Mouse (Mus musculus): Measurements from ENCODE around the gene Vat1l. TPM values are rescaled to one million over a fixed set of nuclear protein-coding genes. Genes with fewer than 3 reads are reported as not detected.

Gene Vat1l
- total RNA-seq, 2 experiments from 2014 or later, result 13.1 to 16.6 TPM

DNA sequence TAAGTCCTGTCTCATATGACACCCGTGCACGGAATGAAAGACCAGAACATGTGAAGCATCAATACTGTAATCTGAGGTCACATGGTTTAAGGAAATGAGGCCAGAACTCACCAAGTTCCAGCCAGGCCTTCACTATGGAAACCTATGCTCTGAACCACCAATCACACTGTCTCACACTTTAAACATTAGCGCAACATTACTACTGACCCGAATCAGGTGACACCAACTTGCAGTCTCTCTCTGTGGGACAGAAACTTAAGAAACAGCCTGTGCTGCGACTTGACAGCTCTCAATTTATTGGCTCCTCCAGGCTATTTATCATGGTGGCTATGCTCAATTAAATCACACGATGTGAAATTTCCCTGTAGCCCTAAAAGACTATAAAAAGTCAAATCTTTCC, 169.0 kb downstream of the Vat1l start:
- DNase-seq (ENCODE audit: low spot score in 2 of 2), result no peak
- TF ChIP-seq CTCF (conservative IDR thresholded peaks at IDR 0.05), result no peak
- H3K27ac ChIP-seq, result no peak overlapping the region
- no peak overlapping the region for H3K4me3 ChIP-seq

DNA sequence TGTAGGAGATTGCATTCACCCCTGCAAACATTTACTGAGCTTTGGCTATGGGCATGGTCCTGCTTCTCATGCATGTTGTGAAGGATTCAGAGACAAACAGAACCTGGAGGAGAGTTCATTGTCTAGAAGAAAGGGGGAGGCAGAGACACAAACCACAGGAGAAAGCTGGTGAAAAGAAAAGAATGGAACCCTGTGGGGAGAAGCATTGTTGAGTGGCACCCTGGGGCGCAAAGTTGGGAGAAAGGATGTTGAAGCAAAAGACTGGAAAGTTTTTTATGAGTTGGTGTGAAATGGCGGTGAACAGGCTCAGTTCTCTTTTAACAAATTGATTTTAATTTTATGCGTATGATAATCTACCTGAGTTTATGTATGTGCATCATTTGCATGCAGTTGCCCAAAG, 178.8 kb downstream of the Vat1l start:
- no peak for TF ChIP-seq CTCF (conservative IDR thresholded peaks at IDR 0.05)

DNA sequence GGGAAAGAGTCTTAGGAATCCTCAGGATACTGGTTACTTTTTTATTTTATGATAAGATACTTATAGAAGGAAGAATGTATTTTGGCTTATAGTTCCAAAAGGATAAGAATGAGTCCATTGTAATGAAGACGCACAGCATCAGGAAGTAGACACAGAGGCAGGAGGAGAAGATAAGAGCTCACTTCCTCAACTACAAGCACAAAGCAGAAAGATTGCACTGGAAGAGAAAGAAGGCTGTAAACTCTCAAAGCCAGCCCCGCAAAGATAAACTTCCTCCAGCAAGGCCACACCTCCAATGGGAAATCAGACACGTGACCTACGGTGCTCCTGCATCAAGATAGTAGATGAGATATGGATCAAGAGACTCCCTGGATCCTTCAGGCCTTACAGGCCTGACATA, 182.1 kb downstream of the Vat1l start:
- no peak for TF ChIP-seq CTCF (conservative IDR thresholded peaks at IDR 0.05)
- no peak for DNase-seq (ENCODE audit: low spot score in 2 of 2)
- Histone ChIP-seq H3K4me3 (no peak overlapping the region), H3K27ac (no peak overlapping the region)

More for the DNA sequence above, 178.8 kb downstream of the Vat1l start:
- no peak for DNase-seq (ENCODE audit: low spot score in 2 of 2)
- no peak overlapping the region for H3K4me3 ChIP-seq
- no peak overlapping the region for H3K27ac ChIP-seq

DNA sequence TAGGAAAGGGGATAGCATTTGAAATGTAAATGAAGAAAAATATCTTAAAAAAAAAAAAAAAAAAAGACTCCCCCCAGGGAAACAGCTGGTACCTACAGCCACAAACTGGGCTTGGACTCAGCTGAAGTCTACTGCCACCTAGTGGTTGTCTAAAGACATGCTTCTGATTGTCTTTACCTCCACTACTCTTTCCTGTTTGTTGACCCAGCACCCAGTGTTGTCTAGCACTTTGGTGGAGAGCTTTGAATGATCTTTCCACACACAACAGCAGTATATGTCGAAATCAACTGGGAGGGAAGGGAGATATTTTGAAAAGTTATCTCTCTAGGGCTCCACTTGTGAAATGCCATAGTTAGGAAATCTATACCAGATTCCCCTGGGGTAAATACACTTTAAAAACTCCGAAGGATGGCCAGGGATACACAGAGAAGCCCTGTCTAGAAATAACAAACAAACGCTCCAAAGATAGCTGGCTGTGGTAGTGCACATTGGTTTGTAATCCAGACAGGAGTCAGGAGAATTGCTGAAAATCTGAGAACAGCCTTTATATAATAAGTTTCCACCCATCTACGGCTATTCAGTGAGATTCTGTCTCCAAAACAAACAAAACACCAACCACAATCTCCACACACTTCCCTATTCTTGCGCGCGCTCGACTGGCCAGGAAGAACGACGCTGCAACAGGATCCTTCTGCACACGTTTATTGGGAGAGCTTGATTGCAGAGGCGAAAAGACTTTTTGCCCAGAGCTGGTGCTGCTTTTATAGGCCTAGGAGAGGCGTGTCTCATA, 185.2 kb downstream of the Vat1l start:
- no peak overlapping the region for H3K27ac ChIP-seq
- no peak overlapping the region for H3K4me3 ChIP-seq
- peak; percentile 77 for TF ChIP-seq CTCF (conservative IDR thresholded peaks at IDR 0.05)
- no peak for DNase-seq (ENCODE audit: low spot score in 2 of 2)

DNA sequence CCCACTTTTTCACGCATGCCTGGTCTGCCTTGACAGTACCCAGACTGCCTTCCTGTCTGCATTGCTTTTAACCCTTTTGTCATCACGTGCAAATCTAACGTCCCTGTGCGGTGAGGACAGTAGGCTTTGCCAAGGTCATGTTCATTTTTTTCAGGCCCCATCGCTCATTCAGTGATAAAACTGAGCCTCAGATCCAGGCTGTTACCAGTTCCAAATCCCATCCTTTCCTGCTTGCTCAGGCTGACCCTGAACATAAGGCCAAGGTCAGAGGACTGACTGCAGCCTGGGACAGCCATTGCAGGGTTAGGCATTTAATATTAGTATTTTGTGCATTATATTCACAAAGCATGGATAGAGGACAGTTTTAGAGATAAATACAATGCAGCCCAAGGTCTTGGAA, 192.9 kb downstream of the Vat1l start:
- DNase-seq (ENCODE audit: low spot score in 2 of 2), result no peak
- TF ChIP-seq CTCF (conservative IDR thresholded peaks at IDR 0.05), result no peak
- H3K27ac ChIP-seq, result no peak overlapping the region

DNA sequence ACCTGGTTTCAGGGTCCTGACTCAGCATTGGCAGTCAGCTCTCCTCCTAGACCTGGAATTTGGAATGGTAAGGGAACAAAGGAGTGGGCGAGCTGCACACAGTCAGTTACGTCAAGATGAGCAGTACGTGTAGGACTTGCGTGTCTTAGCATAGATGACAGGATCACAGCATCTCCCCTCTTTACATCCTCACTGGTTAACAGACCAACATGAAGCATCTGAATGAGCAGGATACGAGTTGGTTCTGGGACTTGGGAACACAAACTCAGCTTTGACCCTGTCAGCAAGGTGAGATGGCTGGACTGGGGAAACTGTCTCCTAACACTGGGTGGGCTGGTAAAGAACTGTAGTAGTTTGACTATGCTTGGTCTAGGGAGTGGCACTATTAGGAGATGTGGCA, 193.9 kb downstream of the Vat1l start:
- no peak for TF ChIP-seq CTCF (conservative IDR thresholded peaks at IDR 0.05)
- H3K27ac ChIP-seq, result no peak overlapping the region
- no peak for DNase-seq (ENCODE audit: low spot score in 2 of 2)
- H3K4me3 ChIP-seq, result no peak overlapping the region

More for the DNA sequence above, 192.9 kb downstream of the Vat1l start:
- H3K4me3 ChIP-seq, result no peak overlapping the region

DNA sequence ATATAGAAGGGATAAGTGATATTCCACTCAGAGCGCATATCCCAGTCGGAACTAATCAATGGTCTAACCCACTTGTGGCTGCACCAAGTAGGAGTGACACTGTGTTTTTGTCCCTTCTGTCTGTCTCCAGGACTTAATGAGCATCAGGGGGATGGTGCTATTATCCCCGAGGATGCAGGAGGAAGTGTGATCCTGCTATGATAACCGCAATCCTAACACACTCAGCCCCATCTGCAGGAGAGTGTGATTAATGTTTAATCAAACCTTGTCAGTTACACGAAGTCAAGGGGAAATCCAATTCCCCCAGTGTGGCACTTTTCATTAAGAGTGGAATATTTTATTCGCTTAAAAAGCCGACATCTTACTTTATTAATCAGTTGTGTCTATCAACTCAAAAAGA, 196.3 kb downstream of the Vat1l start:
- no peak overlapping the region for H3K27ac ChIP-seq
- H3K4me3 ChIP-seq, result no peak overlapping the region
- no peak for DNase-seq (ENCODE audit: low spot score in 2 of 2)
- no peak for TF ChIP-seq CTCF (conservative IDR thresholded peaks at IDR 0.05)

DNA sequence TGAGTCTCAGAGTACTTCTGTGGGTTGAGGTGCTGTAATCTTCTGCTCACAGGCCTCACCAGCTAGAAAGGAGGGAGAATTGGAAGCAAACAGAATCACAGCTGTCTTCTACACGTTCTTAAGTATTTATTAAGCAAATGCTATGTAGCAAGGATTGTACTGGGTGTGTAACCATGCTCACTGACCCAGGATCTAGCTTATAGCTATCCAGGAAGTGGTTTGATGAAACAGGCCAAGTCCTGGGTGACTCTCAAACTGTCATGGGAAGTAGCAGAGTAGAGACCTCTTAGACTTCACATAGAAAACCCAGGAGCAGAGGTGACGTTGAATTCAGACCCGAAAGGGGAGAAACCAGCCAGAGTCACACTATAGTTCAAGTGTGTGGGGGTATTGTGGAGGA, 206.0 kb downstream of the Vat1l start:
- Histone ChIP-seq H3K4me3 (no peak overlapping the region), H3K27ac (no peak overlapping the region)
- no peak for TF ChIP-seq CTCF (conservative IDR thresholded peaks at IDR 0.05)
- no peak for DNase-seq (ENCODE audit: low spot score in 2 of 2)

DNA sequence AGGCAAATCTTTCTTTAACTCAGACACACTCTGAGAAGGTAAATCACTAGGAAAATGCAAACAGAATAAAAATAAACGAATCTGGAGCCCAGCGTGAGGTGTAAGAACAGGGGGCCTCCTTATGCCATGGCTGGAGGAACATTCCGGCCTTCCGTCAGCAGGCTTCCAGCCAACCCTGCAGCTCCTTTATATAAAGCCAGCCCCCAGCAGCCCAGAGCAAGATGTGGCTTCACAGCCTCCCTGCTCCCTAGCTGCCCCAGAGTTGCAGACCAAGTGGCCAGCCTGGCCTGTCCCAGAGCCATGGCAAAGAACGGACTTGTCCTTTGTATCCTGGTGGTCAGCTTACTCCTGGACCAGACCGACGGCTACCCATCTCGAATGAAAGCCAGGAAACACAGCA, 212.4 kb downstream of the Vat1l start, which contains the start of gene Clec3a:
Gene Clec3a (plus strand): TSS at position 301 of the 400 bp plus-strand sequence.
- no peak for TF ChIP-seq CTCF (conservative IDR thresholded peaks at IDR 0.05)
- no peak for DNase-seq (ENCODE audit: low spot score in 2 of 2)
- Histone ChIP-seq H3K27ac (no peak within 1 kb of the TSS), H3K4me3 (no peak within 1 kb of the TSS)

DNA sequence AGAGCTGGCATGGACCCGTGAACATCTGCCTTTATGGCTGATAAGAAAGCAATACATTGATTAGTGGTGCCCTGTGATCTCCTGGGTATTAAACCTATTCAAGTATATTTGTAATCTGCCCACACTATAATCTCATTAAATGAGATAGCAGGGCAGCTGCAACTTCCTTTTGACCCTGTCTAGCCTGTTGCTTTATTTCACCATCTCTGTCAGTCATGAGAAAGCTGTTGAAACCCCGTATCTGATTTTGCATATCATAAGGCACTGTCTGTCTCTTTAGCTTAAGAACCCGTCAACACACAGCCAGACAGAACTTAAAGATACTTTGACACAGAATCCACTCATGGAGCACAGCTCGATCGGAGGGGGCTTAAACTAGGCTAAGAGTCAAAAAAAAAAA, 213.1 kb downstream of the Vat1l start:
- no peak for TF ChIP-seq CTCF (conservative IDR thresholded peaks at IDR 0.05)
- no peak overlapping the region for H3K27ac ChIP-seq
- no peak for DNase-seq (ENCODE audit: low spot score in 2 of 2)
- H3K4me3 ChIP-seq, result no peak overlapping the region

DNA sequence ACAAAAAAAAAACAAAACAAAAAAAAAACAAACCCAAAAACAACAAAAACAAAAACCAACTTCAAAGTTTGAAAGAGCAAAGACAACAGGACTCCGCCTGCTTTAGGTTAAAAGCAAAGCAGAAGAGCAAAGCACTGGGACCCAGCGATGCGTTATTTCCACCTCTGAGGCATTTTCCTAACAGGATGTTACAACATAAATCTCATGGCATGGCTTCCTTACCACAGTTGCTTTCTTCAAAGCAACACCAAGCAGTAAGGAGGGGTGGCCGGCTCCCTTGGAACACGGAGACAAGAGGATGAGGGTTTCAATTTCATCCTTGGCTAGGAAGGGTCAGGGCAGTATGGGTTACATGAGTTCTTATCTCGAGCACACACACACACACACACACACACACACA, 213.5 kb downstream of the Vat1l start:
- no peak for TF ChIP-seq CTCF (conservative IDR thresholded peaks at IDR 0.05)
- no peak for DNase-seq (ENCODE audit: low spot score in 2 of 2)
- H3K4me3 ChIP-seq, result no peak overlapping the region
- no peak overlapping the region for H3K27ac ChIP-seq

DNA sequence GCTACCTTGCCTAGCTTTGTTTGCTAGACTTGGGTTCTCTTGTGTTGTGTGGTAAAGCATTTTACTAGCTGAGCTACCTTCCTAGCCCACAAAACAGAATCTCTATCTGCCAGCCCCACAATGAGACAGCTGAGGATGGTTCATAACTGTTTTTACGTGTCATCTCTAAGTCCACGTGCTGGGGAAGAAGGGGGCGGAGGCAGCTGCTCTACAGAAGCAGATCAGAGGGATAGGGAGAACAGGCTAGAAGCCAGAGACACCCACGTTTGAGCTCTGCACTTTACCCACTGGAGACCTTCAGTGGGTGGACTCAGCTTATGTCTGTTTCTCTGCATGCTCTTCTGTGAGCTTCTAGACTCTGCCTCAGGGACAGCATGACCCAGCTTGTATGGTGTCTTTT, 216.1 kb downstream of the Vat1l start:
- H3K27ac ChIP-seq, result no peak overlapping the region
- DNase-seq (ENCODE audit: low spot score in 2 of 2), result peak; percentile 22 to 23
- no peak overlapping the region for H3K4me3 ChIP-seq
- TF ChIP-seq CTCF (conservative IDR thresholded peaks at IDR 0.05), result no peak

Other genes with a start within 250 kb of the Vat1l start
- gene Nudt7, start 72.1 kb upstream of the Vat1l start, total RNA-seq (2021), result 1 to 10 TPM; 4.6 to 4.9 TPM
- gene Clec3a, start 212.5 kb downstream of the Vat1l start, total RNA-seq (2021), result not detected
- gene Wwox, start 234.0 kb downstream of the Vat1l start, total RNA-seq (2021), result 10 to 100 TPM; 14.2 to 14.3 TPM